Comparison of ENCODE assay signal across 9 mouse cellular contexts in genomic region chr9:91355629-91356352, GRCm38 (mm10). TPM values are rescaled to one million over a fixed set of nuclear protein-coding genes. Genes with fewer than 3 reads are reported as not detected.
A peak's percentile ranks its signal among the peaks of the same experiment; 100 is the strongest.
DNase-seq lines count a peak whose midpoint lies in the region; ATAC-seq and TF ChIP-seq lines count a peak whose summit lies in the region.
"Had no signal": no experiment of that assay in that cellular context is flagged by ENCODE, and none has a peak within 500 bp of the region (broad histone marks: within the 10 kb centered on the region; RNA-seq: fewer than 3 reads in every experiment).

No protein-coding gene starts in this region.

- ATAC-seq in forebrain, embryonic 13.5 days, result peak; percentile 84
- ATAC-seq in liver, postnatal 0 days, result no peak
- ATAC-seq in lung, postnatal 0 days, result no peak

- peaks cover 80% of the 10 kb centered on the region for H3K27me3 ChIP-seq in forebrain, embryonic 13.5 days
- H3K27me3 ChIP-seq in liver, postnatal 0 days (ENCODE audit: insufficient read depth, low read length), result peaks cover 78% of the 10 kb centered on the region
- H3K27me3 ChIP-seq in lung, postnatal 0 days (replicated peaks; ENCODE audit: insufficient read depth, low read length), result peaks cover 63% of the 10 kb centered on the region

- no peak for TF ChIP-seq CTCF in layer of hippocampus, adult 2 months (conservative IDR thresholded peaks at IDR 0.05)
- no peak for TF ChIP-seq CTCF in liver, postnatal 0 days (IDR thresholded peaks at IDR 0.05; ENCODE audit: low read depth)
- no peak for TF ChIP-seq CTCF in lung, postnatal 0 days (IDR thresholded peaks at IDR 0.05)

- H3K27ac ChIP-seq in layer of hippocampus, adult 2 months, result 0 out of 2 replicates have a peak overlapping the region, but pooled peaks have one; percentile 36
- H3K27ac ChIP-seq in forebrain, embryonic 13.5 days, result peak overlapping the region; percentile 86
- H3K27ac ChIP-seq in liver, postnatal 0 days (ENCODE audit: low read depth), result no peak overlapping the region
- no peak overlapping the region for H3K27ac ChIP-seq in lung, postnatal 0 days (ENCODE audit: low read length)
- H3K27ac ChIP-seq: liver, embryonic 15.5 days had no signal

- H3K4me1 ChIP-seq in forebrain, embryonic 13.5 days, result peaks cover 16% of the 10 kb centered on the region
- H3K4me1 ChIP-seq in liver, postnatal 0 days (ENCODE audit: insufficient read depth), result no peaks in the 10 kb centered on the region
- H3K4me1 ChIP-seq in lung, postnatal 0 days (ENCODE audit: insufficient read depth, low read depth, low read length), result no peaks in the 10 kb centered on the region
- H3K4me1 ChIP-seq: liver, embryonic 15.5 days had no signal

- no peaks in the 10 kb centered on the region for H3K36me3 ChIP-seq in forebrain, embryonic 13.5 days (ENCODE audit: poor library complexity, severe bottlenecking)
- no peaks in the 10 kb centered on the region for H3K36me3 ChIP-seq in liver, postnatal 0 days (replicated peaks; ENCODE audit: insufficient read depth, low read length)
- H3K36me3 ChIP-seq in lung, postnatal 0 days (ENCODE audit: insufficient read depth, low read length), result no peaks in the 10 kb centered on the region
- H3K36me3 ChIP-seq: liver, embryonic 15.5 days had no signal

- H3K9ac ChIP-seq in forebrain, embryonic 13.5 days, result peak overlapping the region; percentile 55
- no peak overlapping the region for H3K9ac ChIP-seq in liver, postnatal 0 days (replicated peaks)
- no peak overlapping the region for H3K9ac ChIP-seq in lung, postnatal 0 days (replicated peaks; ENCODE audit: low read depth)
- H3K9ac ChIP-seq: liver, embryonic 15.5 days had no signal

- under 1% methylated on average over 31 of the region's 35 CpGs for WGBS in forebrain, embryonic 13.5 days
- WGBS in liver, postnatal 0 days (ENCODE audit: insufficient replicate concordance), result under 1% methylated on average over 30 of the region's 35 CpGs
- under 1% methylated on average over 23 of the region's 35 CpGs for WGBS in lung, postnatal 0 days

- peak; percentile 16 to 45 for DNase-seq in layer of hippocampus, adult 2 months (ENCODE audit: low spot score in 2 of 2)
- DNase-seq in layer of hippocampus, adult 9-11 months, result no peak
- DNase-seq in cerebellum, adult 18-20 months, result peak; percentile 92 to 93
- no peak for DNase-seq in liver, postnatal 0 days
- DNase-seq in urinary bladder, postnatal 25 days (ENCODE audit: low spot score), result no peak
- no peak for DNase-seq in lung, postnatal 0 days (ENCODE audit: low spot score)
- DNase-seq in lung, postnatal 14 days, result no peak

- peak overlapping the region; percentile 41 for H3K4me3 ChIP-seq in layer of hippocampus, adult 2 months
- H3K4me3 ChIP-seq in forebrain, embryonic 13.5 days, result peak overlapping the region; percentile 27
- H3K4me3 ChIP-seq in liver, postnatal 0 days (ENCODE audit: low read depth, low read length), result no peak overlapping the region
- no peak overlapping the region for H3K4me3 ChIP-seq in lung, postnatal 0 days (ENCODE audit: low read depth, low read length)
- H3K4me3 ChIP-seq: liver, embryonic 15.5 days had no signal

- H3K9me3 ChIP-seq in forebrain, embryonic 13.5 days (replicated peaks), result no peaks in the 10 kb centered on the region
- H3K9me3 ChIP-seq in liver, postnatal 0 days (ENCODE audit: low read length), result no peaks in the 10 kb centered on the region
- H3K9me3 ChIP-seq in lung, postnatal 0 days (ENCODE audit: low read length), result no peaks in the 10 kb centered on the region
- H3K9me3 ChIP-seq: liver, embryonic 15.5 days had no signal

- no peak for TF ChIP-seq EP300 in liver, postnatal 0 days (IDR thresholded peaks at IDR 0.05; ENCODE audit: low read depth)
- no peak for TF ChIP-seq EP300 in lung, postnatal 0 days (IDR thresholded peaks at IDR 0.05)

- peak overlapping the region; percentile 59 for H3K4me2 ChIP-seq in forebrain, embryonic 13.5 days
- peak overlapping the region; percentile 20; the same call in 1 of the 2 replicates for H3K4me2 ChIP-seq in liver, postnatal 0 days (ENCODE audit: low read depth, low read length)
- H3K4me2 ChIP-seq in lung, postnatal 0 days (replicated peaks; ENCODE audit: low read depth, low read length), result no peak overlapping the region
- H3K4me2 ChIP-seq: liver, embryonic 15.5 days had no signal

RNA-seq across cellular contexts. Expression of gene Zic4, which starts 6.4 kb away (rescaled TPM):
- total RNA-seq in layer of hippocampus, adult 2 months (2021), result 1 to 10 TPM; 2.8 to 3.3 TPM
- polyA plus RNA-seq in forebrain, embryonic 13.5 days (2015; fragmentation: Nextera tagmentation; extraction: Ambion mirVana), result 48.4 and 62.0 TPM in 2 replicates
- polyA plus RNA-seq in liver, postnatal 0 days (2015; fragmentation: Nextera tagmentation; extraction: Ambion mirVana), result not detected in 2 replicates
- not detected in 2 replicates for polyA plus RNA-seq in lung, postnatal 0 days (2015; fragmentation: Nextera tagmentation; extraction: Ambion mirVana)
- polyA plus RNA-seq: liver, embryonic 15.5 days had no signal

RNA-seq across cellular contexts. Expression of gene Zic1, which starts 9.8 kb away (rescaled TPM):
- total RNA-seq in layer of hippocampus, adult 2 months (2021), result 10 to 100 TPM; 12.1 to 18.4 TPM
- polyA plus RNA-seq in forebrain, embryonic 13.5 days (2015; fragmentation: Nextera tagmentation; extraction: Ambion mirVana), result 10.8 and 15.1 TPM in 2 replicates
- not detected in 2 replicates for polyA plus RNA-seq in liver, postnatal 0 days (2015; fragmentation: Nextera tagmentation; extraction: Ambion mirVana)
- not detected in 2 replicates for polyA plus RNA-seq in lung, postnatal 0 days (2015; fragmentation: Nextera tagmentation; extraction: Ambion mirVana)

Comparison
In these comparisons a context has a peak if more than half of its experiments do, and no peak if none do; other contexts are left out.
1. DNase-seq: peak in layer of hippocampus, adult 2 months (2 of 2) and cerebellum, adult 18-20 months (2 of 2); none in layer of hippocampus, adult 9-11 months (single experiment), liver, postnatal 0 days (single experiment), urinary bladder, postnatal 25 days (single experiment), lung, postnatal 0 days (single experiment) and lung, postnatal 14 days (single experiment).
2. H3K27ac ChIP-seq: peak in layer of hippocampus, adult 2 months (single experiment) and forebrain, embryonic 13.5 days (single experiment); none in liver, postnatal 0 days (single experiment) and lung, postnatal 0 days (single experiment).
3. H3K4me3 ChIP-seq: peak in layer of hippocampus, adult 2 months (single experiment) and forebrain, embryonic 13.5 days (single experiment); none in liver, postnatal 0 days (single experiment) and lung, postnatal 0 days (single experiment).
4. RNA of gene Zic4, which starts 6.4 kb away (polyA plus RNA-seq): 48.4 to 62.0 TPM in forebrain, embryonic 13.5 days; not detected in liver, postnatal 0 days and not detected in lung, postnatal 0 days; every median in the first group is over 10 times any median in the second.
5. RNA of gene Zic1, which starts 9.8 kb away (polyA plus RNA-seq): 10.8 to 15.1 TPM in forebrain, embryonic 13.5 days; not detected in liver, postnatal 0 days and not detected in lung, postnatal 0 days; every median in the first group is over 10 times any median in the second.